Mouse (Mus musculus): Measurements from ENCODE around the gene 1500009C09Rik.
"Not testable (repeated sequence)": the region's sequence is repeated elsewhere in the genome, so short reads cannot be mapped to it uniquely, and the experiment has no call there.

The 1500009C09Rik gene

GRCm38 (mm10) chr15:82218778-82219666, 33.2 kb upstream of the 1500009C09Rik start:
- DNase-seq (ENCODE audit: low read depth, low spot score), result no peak

DNA sequence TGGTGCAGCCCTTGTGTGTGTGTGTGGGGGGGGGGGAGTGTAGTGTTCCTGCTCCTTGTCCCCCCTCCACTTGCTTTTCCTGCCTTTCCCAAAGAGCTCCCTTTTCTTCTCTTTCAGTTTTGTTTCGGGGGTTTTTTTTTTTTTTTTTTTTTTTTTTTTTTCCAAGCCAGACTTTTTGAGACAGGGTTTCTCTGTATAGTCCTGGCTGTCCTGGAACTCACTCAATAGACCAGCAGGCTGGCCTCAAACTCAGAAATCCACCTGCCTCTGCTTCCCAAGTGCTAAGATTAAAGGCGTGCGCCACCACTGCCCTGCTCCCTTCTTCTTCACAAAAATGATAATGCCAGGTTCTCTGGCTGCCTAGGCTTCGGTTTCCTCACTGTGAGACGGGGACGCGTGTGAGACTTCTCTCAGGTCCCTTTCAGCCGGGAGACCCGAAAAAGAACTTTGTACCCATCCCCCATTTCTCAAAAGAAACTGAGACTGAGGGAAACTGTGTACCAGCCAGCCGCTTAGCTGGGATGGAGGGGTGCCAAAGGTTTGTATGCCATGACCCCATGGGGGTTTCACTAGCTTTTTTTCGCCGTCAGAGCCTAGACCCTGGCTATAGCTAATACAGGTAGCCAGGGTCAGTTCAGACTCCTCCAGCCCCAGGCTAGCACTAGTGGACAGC, 32.1 kb upstream of the 1500009C09Rik start:
- DNase-seq (ENCODE audit: low read depth, low spot score), result no peak

DNA sequence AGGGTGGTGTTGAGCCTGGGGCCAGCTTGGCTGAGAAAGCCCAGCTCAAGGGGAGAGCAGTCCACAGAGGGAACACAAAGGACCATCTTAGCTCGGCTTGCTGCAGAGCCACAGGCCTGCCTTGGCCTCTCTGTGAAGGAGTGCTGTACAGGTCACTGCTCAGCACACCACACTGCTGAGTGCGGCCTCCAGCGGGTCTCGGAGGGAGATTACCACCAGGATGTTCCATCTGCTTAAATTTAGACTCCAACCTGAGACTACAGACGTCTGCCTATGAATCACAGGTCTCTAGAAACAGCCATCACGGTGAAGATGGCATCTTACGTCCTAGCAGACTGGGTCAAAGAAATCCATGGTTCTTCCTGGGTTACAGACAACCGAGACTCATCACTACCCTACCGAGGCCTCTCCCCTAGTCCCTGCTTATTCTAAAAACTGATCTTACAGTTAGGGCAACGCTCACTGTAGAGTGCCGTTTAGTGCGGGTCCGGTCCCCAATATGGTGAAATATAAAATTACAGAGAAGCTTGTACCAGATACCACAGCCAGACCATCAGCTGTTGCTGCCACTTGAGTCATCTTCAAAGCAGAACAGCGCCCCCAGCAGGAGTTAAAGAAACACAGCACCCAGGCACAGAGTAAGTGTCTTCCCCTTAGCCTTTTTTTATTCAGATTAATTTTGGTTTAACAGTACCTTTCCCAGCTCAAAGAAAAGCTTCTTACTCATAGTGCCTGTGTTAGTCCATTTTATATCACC, 30.9 kb upstream of the 1500009C09Rik start:
- no peak for DNase-seq (ENCODE audit: low read depth, low spot score)

- DNase-seq (ENCODE audit: low read depth, low spot score), result no peak
Observed at GRCm38 (mm10) chr15:82223251-82223650, 28.9 kb upstream of the 1500009C09Rik start.

DNA sequence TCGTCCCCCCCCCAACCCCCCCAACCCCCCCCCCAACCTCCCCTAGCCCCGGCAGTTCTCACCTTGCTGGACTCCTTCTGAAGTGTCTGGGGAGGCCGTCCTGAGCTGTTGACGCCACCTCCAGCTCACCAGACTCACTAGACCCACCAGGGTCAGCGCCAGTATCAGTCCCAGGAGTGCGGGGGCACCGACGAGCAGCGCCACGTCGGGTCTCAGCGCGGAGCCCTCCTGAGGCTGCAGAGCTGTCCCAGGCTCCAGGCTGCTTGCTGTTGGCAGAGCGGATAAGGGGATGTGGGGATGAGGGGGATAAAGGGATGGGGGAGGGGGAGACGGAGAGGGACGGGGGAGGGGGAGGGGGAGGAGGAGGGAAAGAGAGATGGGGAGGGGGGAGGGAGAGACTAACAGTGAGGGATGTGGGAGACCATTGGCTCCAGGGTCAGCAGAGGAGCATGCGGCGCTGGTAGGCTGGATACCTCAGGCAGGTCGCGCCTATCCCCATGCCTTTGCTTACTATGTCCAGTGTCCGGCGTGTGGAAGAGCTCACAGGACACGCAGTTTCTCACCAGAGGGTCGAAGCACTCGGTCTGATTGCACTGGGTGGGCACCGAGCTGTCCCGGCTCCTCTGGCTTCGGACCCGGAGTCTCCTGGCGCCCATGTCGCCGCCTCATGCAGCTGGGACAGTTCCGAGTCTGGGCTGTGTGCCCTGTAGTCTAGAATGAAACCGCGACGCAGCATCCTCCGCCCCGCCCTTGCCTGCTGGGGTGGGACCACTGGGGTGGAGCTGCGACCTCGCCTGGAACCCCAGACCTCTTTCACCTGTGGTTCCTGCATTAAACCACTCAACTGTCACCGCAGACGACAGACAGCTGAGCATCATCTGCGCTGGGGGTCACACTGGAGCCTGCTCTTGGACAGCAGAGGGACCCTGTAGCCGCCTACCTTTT, 28.3 kb upstream of the 1500009C09Rik start, which contains the start of gene Tnfrsf13c:
Gene Tnfrsf13c, minus strand, starts transcription at position 713 of the 945 bp plus-strand sequence.
- no peak for DNase-seq (ENCODE audit: low read depth, low spot score)

DNA sequence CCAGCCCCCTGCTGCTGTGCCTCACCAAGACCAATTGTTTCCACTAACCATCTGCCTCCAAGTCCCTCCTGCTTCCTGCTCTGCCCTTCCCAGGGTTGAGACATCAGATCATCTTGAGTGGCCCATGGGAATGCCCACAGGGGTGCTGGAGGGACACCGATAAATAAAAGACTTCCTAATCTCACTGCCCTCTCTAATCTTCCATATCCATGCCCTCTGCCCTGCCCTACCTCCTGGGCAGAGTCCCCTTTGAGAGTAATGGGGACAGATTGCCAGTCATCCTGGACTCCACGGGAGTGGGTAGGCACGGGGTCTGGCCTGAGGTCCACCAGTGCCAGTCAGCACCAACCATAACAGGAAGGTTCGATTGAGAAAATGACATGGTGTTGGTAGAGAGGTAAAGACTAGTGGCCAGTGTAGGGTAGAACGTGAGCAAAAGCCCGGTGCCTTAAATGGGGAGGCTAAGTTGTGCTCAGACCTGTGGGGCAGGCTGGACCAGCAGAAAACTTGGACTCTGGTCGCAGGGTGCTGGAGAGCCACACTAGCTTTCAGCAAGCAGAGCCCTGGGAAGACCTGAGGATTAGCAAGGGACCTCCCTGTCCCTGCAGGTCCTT, 27.5 kb upstream of the 1500009C09Rik start:
- no peak for DNase-seq (ENCODE audit: low read depth, low spot score)

DNA sequence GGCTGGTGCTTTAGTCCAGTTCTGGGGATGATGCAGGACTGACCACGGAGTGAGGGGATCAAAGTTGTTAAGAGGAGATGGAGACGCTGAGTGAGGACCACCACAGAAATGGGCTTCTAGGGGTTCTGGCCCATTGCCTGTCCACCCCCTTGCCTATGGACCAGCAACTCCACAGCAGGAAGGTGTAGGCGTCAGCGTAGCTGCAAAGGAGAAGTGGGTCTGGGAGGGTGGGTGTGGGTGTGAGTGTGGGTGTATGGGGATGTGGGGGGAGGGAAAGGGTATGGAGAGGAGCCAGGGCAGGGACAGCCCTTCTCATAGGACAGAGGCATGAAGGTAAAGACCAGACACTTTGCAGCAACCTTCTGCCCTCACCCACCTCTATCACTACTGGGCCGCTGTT, 26.4 kb upstream of the 1500009C09Rik start:
- DNase-seq (ENCODE audit: low read depth, low spot score), result no peak

DNA sequence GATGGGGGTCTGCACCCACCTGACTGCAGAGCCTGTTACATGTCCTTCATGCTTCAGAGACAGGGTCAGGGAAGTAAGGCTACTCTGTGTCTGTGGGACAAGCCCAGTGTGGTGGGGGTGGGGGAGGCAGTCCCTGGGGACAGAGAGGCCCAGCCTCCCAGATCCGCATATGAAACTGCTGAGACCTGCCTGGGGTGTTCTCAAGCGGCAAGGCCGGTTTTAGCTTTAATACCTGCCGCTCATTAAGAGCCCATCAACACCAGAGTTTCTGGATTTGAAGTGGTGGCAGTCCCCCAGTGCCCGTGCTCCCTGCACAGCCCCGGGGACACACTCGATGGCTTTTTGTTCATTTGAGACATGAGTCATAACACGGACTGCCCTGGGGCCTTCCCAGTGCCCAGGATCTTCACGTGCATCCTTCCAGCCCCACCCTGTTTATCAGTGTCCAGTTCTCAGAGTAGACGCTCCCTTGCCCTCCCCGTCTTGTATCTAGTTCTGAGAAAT, 22.6 kb upstream of the 1500009C09Rik start:
- no peak for DNase-seq (ENCODE audit: low read depth, low spot score)

DNA sequence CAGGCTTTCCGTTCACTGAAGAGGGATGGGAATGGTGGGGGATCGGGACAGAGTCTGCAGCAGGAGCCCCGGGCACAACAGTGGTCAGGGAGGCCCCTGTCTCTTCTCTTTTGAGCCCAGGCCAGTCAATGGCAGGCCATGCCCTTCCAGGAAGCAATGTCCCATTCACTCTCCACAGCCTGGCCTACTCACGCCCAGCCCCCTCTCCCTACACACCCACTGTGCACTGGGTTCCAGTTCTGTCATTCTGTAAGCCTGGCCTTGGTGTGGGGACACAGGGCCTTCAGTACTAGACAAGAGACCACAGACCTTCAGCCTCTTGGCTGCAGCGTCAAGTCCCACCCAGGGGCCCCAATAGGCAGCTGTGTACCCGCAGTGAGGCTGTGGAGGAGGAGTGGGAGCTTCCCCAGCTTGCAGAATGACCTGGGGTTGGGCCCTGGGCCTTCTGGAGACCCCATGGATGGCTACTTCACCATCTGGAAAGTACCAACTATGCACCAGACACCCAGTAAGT, 22.0 kb upstream of the 1500009C09Rik start:
- DNase-seq (ENCODE audit: low read depth, low spot score), result no peak

DNA sequence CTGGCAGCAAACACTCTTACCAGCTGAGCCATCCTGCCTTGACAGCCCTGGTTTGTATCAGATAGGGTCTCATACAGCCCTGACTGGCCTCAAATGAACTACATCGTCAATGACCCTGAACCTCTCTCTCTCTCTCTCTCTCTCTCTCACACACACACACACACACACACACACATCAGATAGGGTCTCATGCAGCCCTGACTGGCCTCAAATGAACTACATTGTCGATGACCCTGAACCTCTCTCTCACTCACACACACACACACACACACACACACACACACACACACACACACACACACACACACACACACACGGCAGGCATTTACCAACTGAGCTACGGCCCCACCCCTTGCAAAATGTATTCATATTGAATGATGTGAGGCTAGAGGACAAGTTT, 21.1 kb upstream of the 1500009C09Rik start:
- DNase-seq (ENCODE audit: low read depth, low spot score), result no peak

- DNase-seq (ENCODE audit: low read depth, low spot score), result no peak
Observed at GRCm38 (mm10) chr15:82231591-82232378, 20.4 kb upstream of the 1500009C09Rik start.

GRCm38 (mm10) chr15:82232651-82233050, 19.5 kb upstream of the 1500009C09Rik start:
- no peak for DNase-seq (ENCODE audit: low read depth, low spot score)

DNA sequence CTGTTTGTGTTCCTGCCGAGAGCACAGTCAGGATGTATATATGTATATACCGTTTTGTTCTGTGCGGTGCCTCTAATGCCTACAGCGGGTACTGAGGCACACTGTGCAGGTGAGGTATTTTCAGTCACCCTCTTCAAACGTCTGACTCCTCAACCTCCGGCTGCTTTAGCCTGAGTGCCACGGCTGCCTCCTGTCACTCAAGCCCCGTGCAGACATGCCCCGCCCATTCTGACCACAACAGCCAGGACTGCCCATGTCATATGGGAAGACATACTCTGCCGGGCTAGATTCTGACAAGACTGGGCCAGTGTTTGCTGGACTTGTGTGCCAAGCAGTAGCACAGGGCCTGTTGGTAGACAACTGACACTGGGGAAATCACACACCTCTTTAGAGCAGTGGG, 16.5 kb upstream of the 1500009C09Rik start:
- DNase-seq (ENCODE audit: low read depth, low spot score), result no peak

DNA sequence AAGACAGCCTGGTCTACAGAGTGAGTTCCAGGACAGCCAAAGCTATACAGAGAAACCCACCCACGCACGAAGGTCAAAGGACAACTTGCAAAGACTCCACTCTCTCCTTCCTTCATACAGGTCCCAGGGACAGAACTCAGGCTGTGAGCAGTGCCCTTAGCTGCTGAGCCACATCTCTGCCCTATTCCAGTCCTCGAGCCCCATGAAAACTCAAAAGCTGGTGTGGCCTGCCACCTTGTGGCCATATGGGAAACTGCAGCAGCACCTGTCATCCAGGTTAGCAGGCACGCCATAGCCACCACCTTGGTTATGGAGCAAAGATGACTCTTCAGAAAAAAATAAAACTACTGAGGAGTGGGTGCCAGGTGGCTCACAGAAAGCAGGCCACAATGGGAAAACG, 15.6 kb upstream of the 1500009C09Rik start:
- DNase-seq (ENCODE audit: low read depth, low spot score), result peak; percentile 80

DNA sequence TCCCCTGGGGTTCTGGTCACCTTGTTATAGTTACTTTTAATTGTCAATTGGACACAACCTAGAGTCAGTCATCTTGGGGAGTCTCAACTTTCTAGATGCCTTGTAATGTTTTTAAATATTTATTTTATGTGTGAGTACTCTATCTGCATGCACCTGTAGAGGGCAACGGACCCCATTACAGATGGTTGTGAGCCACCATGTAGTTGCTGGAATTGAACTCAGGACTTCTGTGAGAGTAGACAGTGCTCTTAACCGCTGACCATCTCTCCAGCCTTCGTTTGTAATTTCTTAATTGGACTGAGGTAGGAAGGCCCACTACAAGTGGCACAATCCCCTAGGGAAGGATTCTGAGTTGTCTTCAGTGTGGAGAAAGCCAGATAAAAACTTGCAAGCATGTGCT, 8.9 kb upstream of the 1500009C09Rik start:
- no peak for DNase-seq (ENCODE audit: low read depth, low spot score)

DNA sequence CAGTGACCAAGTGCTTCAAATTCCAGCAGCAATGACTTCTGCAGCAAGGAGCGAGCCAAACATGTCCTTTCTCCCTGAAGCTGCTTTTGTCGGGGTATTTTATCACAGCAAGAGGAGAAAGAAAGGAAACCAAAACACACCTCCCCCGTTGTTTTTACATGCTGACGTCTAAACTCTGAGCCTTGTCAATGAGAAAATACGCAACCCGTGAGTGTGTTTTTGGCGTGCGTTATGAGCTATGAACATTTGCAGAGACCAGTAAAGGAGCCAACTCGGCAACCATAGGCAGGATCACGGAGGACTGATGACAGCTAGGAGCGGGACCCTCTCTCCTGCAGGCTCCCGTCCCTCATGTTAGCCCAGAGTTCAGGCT, 8.5 kb upstream of the 1500009C09Rik start:
- no peak for DNase-seq (ENCODE audit: low read depth, low spot score)

DNA sequence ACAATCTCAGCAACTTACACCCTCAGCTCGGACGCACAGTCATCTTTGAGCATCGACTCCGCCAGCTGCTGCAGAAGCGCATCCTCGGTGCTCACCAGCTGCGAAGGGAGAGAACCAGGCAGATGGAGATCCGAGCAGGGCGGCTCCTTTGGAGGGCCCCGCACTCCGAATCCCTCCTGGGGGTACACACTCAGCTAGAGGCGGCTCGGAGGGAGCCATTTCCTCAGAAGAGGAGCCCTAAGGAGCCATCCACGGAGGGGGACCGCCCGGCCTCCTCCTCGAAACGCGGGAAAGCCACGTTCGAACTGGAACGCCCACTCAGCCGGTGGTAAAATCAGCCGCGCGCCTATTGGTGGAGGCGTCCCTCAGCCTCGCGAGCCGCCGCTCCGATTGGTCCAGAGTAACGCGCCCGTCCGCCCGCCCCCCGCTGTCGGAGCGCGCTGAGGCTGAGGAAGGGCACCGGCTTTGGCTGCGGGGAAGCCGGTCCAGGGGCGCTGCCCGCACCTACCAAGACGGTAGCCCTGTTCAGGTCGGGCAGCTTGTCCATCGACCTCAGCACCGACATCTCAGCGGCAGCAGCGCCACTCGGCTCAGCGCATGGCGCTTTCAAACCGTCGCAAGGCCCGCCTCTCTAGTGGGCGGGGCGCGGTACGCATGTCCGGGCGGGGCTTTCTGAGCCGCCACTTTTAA, 7.9 kb upstream of the 1500009C09Rik start, which contains the start of gene Cenpm:
Gene Cenpm, minus strand, starts transcription at position 634 of the 690 bp plus-strand sequence.
- DNase-seq (ENCODE audit: low read depth, low spot score), result peak; percentile 86

GRCm38 (mm10) chr15:82244805-82245161, 7.4 kb upstream of the 1500009C09Rik start:
- DNase-seq (ENCODE audit: low read depth, low spot score), result not testable (repeated sequence)

Data from forelimb bud, embryonic 11.5 days (tissue).